ENCODE assay signal across 26 mouse cellular contexts in genomic region chr19:29384994-29385393, GRCm38 (mm10). TPM values are rescaled to one million over a fixed set of nuclear protein-coding genes. Genes with fewer than 3 reads are reported as not detected.
DNase-seq lines count a peak whose midpoint lies in the region; ATAC-seq and TF ChIP-seq lines count a peak whose summit lies in the region.
"Had no signal": no experiment of that assay in that cellular context is flagged by ENCODE, and none has a peak within 500 bp of the region (broad histone marks: within the 10 kb centered on the region; RNA-seq: fewer than 3 reads in every experiment).

No protein-coding gene starts in this region.

- H3K4me1 ChIP-seq in heart, embryonic 10.5 days, result no peaks in the 10 kb centered on the region
- H3K4me1 ChIP-seq in heart, embryonic 12.5 days (replicated peaks), result no peaks in the 10 kb centered on the region
- no peaks in the 10 kb centered on the region for H3K4me1 ChIP-seq in hindbrain, postnatal 0 days (ENCODE audit: insufficient read depth, low read length)
- H3K4me1 ChIP-seq in midbrain, postnatal 0 days (ENCODE audit: insufficient read depth, low read length), result no peaks in the 10 kb centered on the region
- H3K4me1 ChIP-seq: forebrain, embryonic 13.5 days; hindbrain, embryonic 13.5 days; intestine, embryonic 15.5 days; limb, embryonic 13.5 days; midbrain, embryonic 15.5 days had no signal

- no peaks in the 10 kb centered on the region for H3K36me3 ChIP-seq in heart, embryonic 10.5 days
- no peaks in the 10 kb centered on the region for H3K36me3 ChIP-seq in heart, embryonic 12.5 days
- H3K36me3 ChIP-seq in hindbrain, postnatal 0 days (ENCODE audit: insufficient read depth, low read length), result no peaks in the 10 kb centered on the region
- no peaks in the 10 kb centered on the region for H3K36me3 ChIP-seq in midbrain, postnatal 0 days (ENCODE audit: insufficient read depth, low read length)
- H3K36me3 ChIP-seq: hindbrain, embryonic 13.5 days; intestine, embryonic 15.5 days; limb, embryonic 13.5 days; liver, embryonic 15.5 days; midbrain, embryonic 15.5 days had no signal

- 85% methylated on average over 6 of the region's 6 CpGs for WGBS in heart, embryonic 10.5 days
- WGBS in heart, embryonic 12.5 days, result 77% methylated on average over 6 of the region's 6 CpGs
- WGBS in hindbrain, postnatal 0 days, result 85% methylated on average over 6 of the region's 6 CpGs
- WGBS in midbrain, postnatal 0 days, result 92% methylated on average over 6 of the region's 6 CpGs

- no peak for TF ChIP-seq CTCF in hindbrain, postnatal 0 days (IDR thresholded peaks at IDR 0.05; ENCODE audit: low read depth)
- TF ChIP-seq CTCF in midbrain, postnatal 0 days (IDR thresholded peaks at IDR 0.05), result no peak

- no peak overlapping the region for H3K4me2 ChIP-seq in heart, embryonic 12.5 days
- no peak overlapping the region for H3K4me2 ChIP-seq in hindbrain, postnatal 0 days (ENCODE audit: low read depth, low read length)
- no peak overlapping the region for H3K4me2 ChIP-seq in midbrain, postnatal 0 days (ENCODE audit: low read depth, low read length, poor library complexity, severe bottlenecking)
- H3K4me2 ChIP-seq: forebrain, embryonic 13.5 days; hindbrain, embryonic 13.5 days; intestine, embryonic 15.5 days; limb, embryonic 13.5 days; liver, embryonic 15.5 days; midbrain, embryonic 15.5 days had no signal

- no peak overlapping the region for H3K9ac ChIP-seq in heart, embryonic 12.5 days
- no peak overlapping the region for H3K9ac ChIP-seq in hindbrain, postnatal 0 days (replicated peaks; ENCODE audit: low read length)
- no peak overlapping the region for H3K9ac ChIP-seq in midbrain, postnatal 0 days (replicated peaks; ENCODE audit: low read length, poor library complexity, severe bottlenecking)
- H3K9ac ChIP-seq: forebrain, embryonic 13.5 days; hindbrain, embryonic 13.5 days; intestine, embryonic 15.5 days; limb, embryonic 13.5 days; liver, embryonic 15.5 days; midbrain, embryonic 15.5 days had no signal

- H3K27me3 ChIP-seq in heart, embryonic 10.5 days (ENCODE audit: insufficient read depth, poor library complexity, severe bottlenecking), result no peaks in the 10 kb centered on the region
- no peaks in the 10 kb centered on the region for H3K27me3 ChIP-seq in heart, embryonic 12.5 days (replicated peaks)
- no peaks in the 10 kb centered on the region for H3K27me3 ChIP-seq in hindbrain, postnatal 0 days (ENCODE audit: insufficient read depth, low read length)
- H3K27me3 ChIP-seq in midbrain, postnatal 0 days (ENCODE audit: insufficient read depth, low read length), result no peaks in the 10 kb centered on the region
- H3K27me3 ChIP-seq: forebrain, embryonic 13.5 days; hindbrain, embryonic 13.5 days; intestine, embryonic 15.5 days; limb, embryonic 13.5 days; liver, embryonic 15.5 days; midbrain, embryonic 15.5 days had no signal

- H3K4me3 ChIP-seq in heart, embryonic 10.5 days, result no peak overlapping the region
- H3K4me3 ChIP-seq in heart, embryonic 12.5 days, result no peak overlapping the region
- no peak overlapping the region for H3K4me3 ChIP-seq in hindbrain, postnatal 0 days (ENCODE audit: low read length)
- H3K4me3 ChIP-seq in midbrain, postnatal 0 days (ENCODE audit: low read depth, low read length), result no peak overlapping the region
- H3K4me3 ChIP-seq: forebrain, embryonic 13.5 days; hindbrain, embryonic 13.5 days; intestine, embryonic 15.5 days; limb, embryonic 13.5 days; liver, embryonic 15.5 days; midbrain, embryonic 15.5 days had no signal

- H3K9me3 ChIP-seq in heart, embryonic 10.5 days, result no peaks in the 10 kb centered on the region
- H3K9me3 ChIP-seq in heart, embryonic 12.5 days (replicated peaks), result no peaks in the 10 kb centered on the region
- H3K9me3 ChIP-seq in hindbrain, postnatal 0 days (ENCODE audit: low read length), result no peaks in the 10 kb centered on the region
- H3K9me3 ChIP-seq in midbrain, postnatal 0 days (ENCODE audit: low read length), result no peaks in the 10 kb centered on the region
- H3K9me3 ChIP-seq: forebrain, embryonic 13.5 days; hindbrain, embryonic 13.5 days; intestine, embryonic 15.5 days; limb, embryonic 13.5 days; liver, embryonic 15.5 days; midbrain, embryonic 15.5 days had no signal

- peak; percentile 16 for DNase-seq in heart, embryonic 10.5 days (ENCODE audit: low spot score)
- DNase-seq in 416B (ENCODE audit: low read depth), result peak; percentile 78
- peak; percentile 15 for DNase-seq in R1 (ENCODE audit: low read depth, low spot score)
- no peak for DNase-seq in hindbrain, postnatal 0 days (ENCODE audit: low spot score)
- no peak for DNase-seq in left cerebral cortex, adult 9 months (ENCODE audit: low spot score in 2 of 2)
- no peak for DNase-seq in midbrain, postnatal 0 days (ENCODE audit: low spot score)
- DNase-seq: B cell, adult 2 months; cerebellum, adult 8-10 months; gastrocnemius, postnatal 36 days; heart, postnatal 10 days; thymus, postnatal 36 days had no signal

- no peak for ATAC-seq in heart, embryonic 12.5 days (ENCODE audit: insufficient number of reproducible peaks, low FRiP score)
- ATAC-seq in megakaryocyte progenitor cell, adult 5-6 weeks (replicated peaks; ENCODE audit: poor library complexity), result peak; percentile 74
- no peak for ATAC-seq in hindbrain, postnatal 0 days
- ATAC-seq in midbrain, postnatal 0 days (ENCODE audit: low FRiP score), result no peak
- ATAC-seq: forebrain, embryonic 13.5 days; intestine, embryonic 15.5 days had no signal

- H3K27ac ChIP-seq in heart, embryonic 10.5 days, result no peak overlapping the region
- H3K27ac ChIP-seq in heart, embryonic 12.5 days (ENCODE audit: poor library complexity, severe bottlenecking), result no peak overlapping the region
- no peak overlapping the region for H3K27ac ChIP-seq in hindbrain, postnatal 0 days
- no peak overlapping the region for H3K27ac ChIP-seq in midbrain, postnatal 0 days (ENCODE audit: low read depth, low read length)
- H3K27ac ChIP-seq: forebrain, embryonic 13.5 days; hindbrain, embryonic 13.5 days; intestine, embryonic 15.5 days; limb, embryonic 13.5 days; liver, embryonic 15.5 days; midbrain, embryonic 15.5 days had no signal

RNA-seq across cellular contexts. Expression of gene Cd274, which starts 17.7 kb away (rescaled TPM):
- polyA plus RNA-seq in heart, embryonic 10.5 days (2016; fragmentation: Nextera tagmentation; extraction: Ambion mirVana), result 0.39 and 0.41 TPM in 2 replicates
- polyA plus RNA-seq in heart, embryonic 12.5 days (2016; fragmentation: Nextera tagmentation; extraction: Ambion mirVana), result 0.32 and 0.71 TPM in 2 replicates
- 7.7 and 12.5 TPM in 2 replicates for total RNA-seq in megakaryocyte progenitor cell, adult 5-6 weeks (2015)
- total RNA-seq in megakaryocyte progenitor cell, adult 5-6 weeks (2017), result 4.3 and 5.8 TPM in 2 replicates
- total RNA-seq in hindbrain, postnatal 0 days (2014; rRNA removed), result 0.16 and 0.61 TPM in 2 replicates
- polyA plus RNA-seq in hindbrain, postnatal 0 days (2015; fragmentation: Nextera tagmentation; extraction: Ambion mirVana), result 0.24 and 0.28 TPM in 2 replicates
- total RNA-seq in midbrain, postnatal 0 days (2014; rRNA removed), result 0.22 and 0.66 TPM in 2 replicates
- polyA plus RNA-seq in midbrain, postnatal 0 days (2015; fragmentation: Nextera tagmentation; extraction: Ambion mirVana), result 0.16 and 0.38 TPM in 2 replicates

RNA-seq across cellular contexts. Expression of gene Plgrkt, which starts 17.8 kb away (rescaled TPM):
- 41.5 and 42.5 TPM in 2 replicates for polyA plus RNA-seq in heart, embryonic 10.5 days (2016; fragmentation: Nextera tagmentation; extraction: Ambion mirVana)
- 41.1 and 43.5 TPM in 2 replicates for polyA plus RNA-seq in heart, embryonic 12.5 days (2016; fragmentation: Nextera tagmentation; extraction: Ambion mirVana)
- 76.3 and 104 TPM in 2 replicates for total RNA-seq in megakaryocyte progenitor cell, adult 5-6 weeks (2015)
- 69.7 and 79.1 TPM in 2 replicates for total RNA-seq in megakaryocyte progenitor cell, adult 5-6 weeks (2017)
- 18.2 and 27.9 TPM in 2 replicates for total RNA-seq in hindbrain, postnatal 0 days (2014; rRNA removed)
- polyA plus RNA-seq in hindbrain, postnatal 0 days (2015; fragmentation: Nextera tagmentation; extraction: Ambion mirVana), result 58.7 and 66.3 TPM in 2 replicates
- total RNA-seq in midbrain, postnatal 0 days (2014; rRNA removed), result 25.9 and 26.4 TPM in 2 replicates
- polyA plus RNA-seq in midbrain, postnatal 0 days (2015; fragmentation: Nextera tagmentation; extraction: Ambion mirVana), result 61.9 and 63.5 TPM in 2 replicates

RNA-seq across cellular contexts. Expression of gene Pdcd1lg2, which starts 25.7 kb away (rescaled TPM):
- polyA plus RNA-seq in heart, embryonic 10.5 days (2016; fragmentation: Nextera tagmentation; extraction: Ambion mirVana), result not detected in 2 replicates
- not detected in 2 replicates for polyA plus RNA-seq in heart, embryonic 12.5 days (2016; fragmentation: Nextera tagmentation; extraction: Ambion mirVana)
- not detected in 2 replicates for total RNA-seq in megakaryocyte progenitor cell, adult 5-6 weeks (2015)
- not detected in 2 replicates for total RNA-seq in megakaryocyte progenitor cell, adult 5-6 weeks (2017)
- 0.18 and 0.94 TPM in 2 replicates for total RNA-seq in hindbrain, postnatal 0 days (2014; rRNA removed)
- polyA plus RNA-seq in hindbrain, postnatal 0 days (2015; fragmentation: Nextera tagmentation; extraction: Ambion mirVana), result 0.14 and 0.16 TPM in 2 replicates
- total RNA-seq in midbrain, postnatal 0 days (2014; rRNA removed), result 0.24 and 0.71 TPM in 2 replicates
- polyA plus RNA-seq in midbrain, postnatal 0 days (2015; fragmentation: Nextera tagmentation; extraction: Ambion mirVana), result 0.15 TPM in 1 of 2 replicates, not detected in the other
- total RNA-seq: gastrocnemius, postnatal 36 days; heart, postnatal 10 days; left cerebral cortex, postnatal 10 days; megakaryocyte-erythroid progenitor cell, adult 5-6 weeks had no signal
- polyA plus RNA-seq: cortical plate, adult 2 months; embryonic facial prominence, embryonic 11.5 days; forebrain, embryonic 13.5 days; hindbrain, embryonic 13.5 days; intestine, embryonic 15.5 days; kidney, embryonic 14.5 days; limb, embryonic 13.5 days; liver, embryonic 15.5 days; lung, embryonic 16.5 days; midbrain, embryonic 15.5 days had no signal

RNA-seq across cellular contexts. Expression of gene Rln1, which starts 50.5 kb away (rescaled TPM):
- polyA plus RNA-seq in heart, embryonic 10.5 days (2016; fragmentation: Nextera tagmentation; extraction: Ambion mirVana), result 0.38 TPM in 1 of 2 replicates, not detected in the other
- polyA plus RNA-seq in heart, embryonic 12.5 days (2016; fragmentation: Nextera tagmentation; extraction: Ambion mirVana), result 0.32 and 0.82 TPM in 2 replicates
- not detected in 2 replicates for total RNA-seq in megakaryocyte progenitor cell, adult 5-6 weeks (2015)
- not detected in 2 replicates for total RNA-seq in megakaryocyte progenitor cell, adult 5-6 weeks (2017)
- 3.1 and 6.6 TPM in 2 replicates for total RNA-seq in hindbrain, postnatal 0 days (2014; rRNA removed)
- polyA plus RNA-seq in hindbrain, postnatal 0 days (2015; fragmentation: Nextera tagmentation; extraction: Ambion mirVana), result 7.2 and 7.3 TPM in 2 replicates
- total RNA-seq in midbrain, postnatal 0 days (2014; rRNA removed), result 4.5 and 5.8 TPM in 2 replicates
- 6.9 and 7.2 TPM in 2 replicates for polyA plus RNA-seq in midbrain, postnatal 0 days (2015; fragmentation: Nextera tagmentation; extraction: Ambion mirVana)
- total RNA-seq: gastrocnemius, postnatal 36 days; heart, postnatal 10 days; megakaryocyte-erythroid progenitor cell, adult 5-6 weeks had no signal
- polyA plus RNA-seq: kidney, embryonic 14.5 days; large intestine, adult 2 months; limb, embryonic 13.5 days; liver, embryonic 15.5 days had no signal

RNA-seq across cellular contexts. Expression of gene Insl6, which starts 59.8 kb away (rescaled TPM):
- polyA plus RNA-seq in heart, embryonic 10.5 days (2016; fragmentation: Nextera tagmentation; extraction: Ambion mirVana), result 4.6 and 6.5 TPM in 2 replicates
- polyA plus RNA-seq in heart, embryonic 12.5 days (2016; fragmentation: Nextera tagmentation; extraction: Ambion mirVana), result 4.2 and 4.3 TPM in 2 replicates
- 2.3 and 3.7 TPM in 2 replicates for total RNA-seq in megakaryocyte progenitor cell, adult 5-6 weeks (2015)
- 1.1 and 1.7 TPM in 2 replicates for total RNA-seq in megakaryocyte progenitor cell, adult 5-6 weeks (2017)
- 2.3 TPM in 1 of 2 replicates, not detected in the other for total RNA-seq in hindbrain, postnatal 0 days (2014; rRNA removed)
- 1.8 and 2.6 TPM in 2 replicates for polyA plus RNA-seq in hindbrain, postnatal 0 days (2015; fragmentation: Nextera tagmentation; extraction: Ambion mirVana)
- total RNA-seq in midbrain, postnatal 0 days (2014; rRNA removed), result 4.6 TPM in 1 of 2 replicates, not detected in the other
- 1.5 and 1.8 TPM in 2 replicates for polyA plus RNA-seq in midbrain, postnatal 0 days (2015; fragmentation: Nextera tagmentation; extraction: Ambion mirVana)
- total RNA-seq: gastrocnemius, postnatal 36 days had no signal

Comparison
In these comparisons a context has a peak if more than half of its experiments do, and no peak if none do; other contexts are left out.
1. DNase-seq: peak in heart, embryonic 10.5 days (single experiment), 416B (single experiment) and R1 (single experiment); none in hindbrain, postnatal 0 days (single experiment), left cerebral cortex, adult 9 months (0 of 2) and midbrain, postnatal 0 days (single experiment).